Mouse (Mus musculus) adrenal gland, adult 18-20 months (tissue): ENCODE results near the gene Shf. TPM values are rescaled to one million over a fixed set of nuclear protein-coding genes. Genes with fewer than 3 reads are reported as not detected.
"Not testable (repeated sequence)": the region's sequence is repeated elsewhere in the genome, so short reads cannot be mapped to it uniquely, and the experiment has no call there.

ENCODE experiments used
- DNase-seq, 2 experiments: peaks; one replicate each; pipeline ENCODE4 v3.0.0; 2021 to 2022; ENCODE audit warnings: low spot score in 2 of 2
- long read RNA-seq, 2 experiments: library from polyadenylated mRNA; stranded (forward); transcript quantifications; one replicate each; pipeline ENCODE4 v2.0.0; 2021
- total RNA-seq, 2 experiments: library from RNA; stranded (reverse); gene quantifications; 1 replicate in 1 of 2; 2 replicates in 1 of 2; pipeline ENCODE4 v1.2.3; 2021

The Shf gene
- 10 to 100 TPM in 1 of 2 experiments, 1 to 10 TPM in 1; 6.4 to 10.4 TPM for total RNA-seq
- long read RNA-seq, experiment 1, partial matches to known transcripts = 0 of 2 reads
- long read RNA-seq, experiment 1, other reads (novel, unspliced or antisense) = 0 of 2 reads
- long read RNA-seq, experiment 2, partial matches to known transcripts = 0 of 6 reads
- long read RNA-seq, experiment 2, other reads (novel, unspliced or antisense) = 1 of 6 reads

DNA sequence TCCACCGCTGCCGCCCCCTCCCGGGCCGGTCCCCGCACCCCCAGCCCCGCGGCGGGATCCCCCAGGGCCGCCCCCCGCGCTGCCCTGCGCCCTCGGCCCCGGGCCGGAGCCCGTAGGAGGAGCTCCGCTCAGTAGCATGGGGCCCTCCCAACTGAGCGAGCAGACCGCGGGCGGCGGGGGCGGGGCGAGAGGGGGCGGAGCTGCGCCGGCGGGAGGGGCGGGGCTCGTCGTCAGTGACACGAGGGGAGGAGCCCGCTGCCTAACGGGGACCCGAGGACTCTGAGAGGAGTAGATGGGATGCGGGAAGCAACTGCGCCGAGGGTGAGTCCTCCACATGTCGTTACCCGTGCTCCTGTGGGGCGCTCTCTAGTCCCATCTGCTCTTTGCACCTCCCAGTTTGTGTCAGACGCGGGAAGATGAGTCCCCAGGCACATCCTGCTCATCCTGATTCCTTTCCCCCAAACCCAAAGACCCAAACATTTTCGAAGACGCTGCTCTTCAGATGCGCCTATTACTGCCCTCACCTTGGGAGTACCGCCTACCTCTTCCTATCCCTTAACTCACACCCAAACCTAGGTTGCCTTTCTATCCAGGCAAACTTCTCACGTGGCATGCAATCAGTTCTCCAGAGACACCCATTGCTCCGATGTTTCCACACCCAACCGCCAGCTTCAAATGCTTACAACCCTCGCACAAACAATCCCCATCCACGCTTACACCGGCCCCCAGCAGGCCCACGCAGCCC is at the start of gene Shf:
Gene Shf (minus strand): TSS at position 168 of the 745 bp plus-strand sequence.
- DNase-seq = peak; percentile 92

GRCm38 (mm10) chr2:122408928-122409327 is 40.0 kb upstream of the Shf start:
- no peak for DNase-seq

DNA sequence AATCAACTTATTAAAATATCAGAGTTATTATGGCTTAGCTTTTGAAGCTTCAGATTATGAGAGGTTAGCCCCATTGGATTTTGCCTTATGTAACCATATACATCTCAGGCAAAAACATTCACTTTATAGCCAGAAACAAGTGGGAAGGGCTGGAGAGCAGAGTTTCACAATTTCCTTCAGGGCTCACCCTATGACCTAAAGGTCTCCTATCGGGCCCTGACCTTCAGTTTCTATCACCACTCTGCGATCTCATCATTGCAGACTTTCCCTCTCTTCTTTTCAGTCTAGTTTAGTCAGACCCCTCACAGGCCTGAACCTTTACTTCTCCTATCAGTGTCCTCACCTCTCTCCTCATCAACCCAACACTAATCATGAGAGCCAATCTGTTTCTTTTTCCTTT is 38.6 kb upstream of the Shf start:
- DNase-seq = no peak

- DNase-seq = no peak
Measured at GRCm38 (mm10) chr2:122396150-122396549, 27.2 kb upstream of the Shf start.

GRCm38 (mm10) chr2:122387135-122387534 is 18.2 kb upstream of the Shf start:
- not testable (repeated sequence) for DNase-seq

DNA sequence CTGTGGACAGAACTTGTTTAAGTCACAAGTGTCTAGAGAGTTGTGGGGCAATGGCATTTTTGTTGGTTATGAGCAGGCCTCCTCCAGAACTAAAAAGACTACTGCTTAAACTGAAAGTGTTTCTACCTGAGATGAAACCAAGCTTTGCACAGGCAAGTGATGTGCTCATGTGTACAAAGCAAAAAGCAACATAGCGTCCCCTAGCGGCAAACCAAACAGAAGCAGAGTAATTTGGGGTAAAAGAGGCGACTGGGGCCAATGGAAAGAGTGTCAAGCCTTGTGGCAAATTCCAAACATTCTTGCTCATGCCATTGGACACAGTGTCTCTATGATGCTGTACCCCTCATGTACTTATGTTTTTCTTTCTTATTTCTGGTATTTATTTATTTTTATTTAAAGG is 16.1 kb upstream of the Shf start:
- no peak for DNase-seq

GRCm38 (mm10) chr2:122382121-122382520 is 13.2 kb upstream of the Shf start:
- no peak for DNase-seq

DNA sequence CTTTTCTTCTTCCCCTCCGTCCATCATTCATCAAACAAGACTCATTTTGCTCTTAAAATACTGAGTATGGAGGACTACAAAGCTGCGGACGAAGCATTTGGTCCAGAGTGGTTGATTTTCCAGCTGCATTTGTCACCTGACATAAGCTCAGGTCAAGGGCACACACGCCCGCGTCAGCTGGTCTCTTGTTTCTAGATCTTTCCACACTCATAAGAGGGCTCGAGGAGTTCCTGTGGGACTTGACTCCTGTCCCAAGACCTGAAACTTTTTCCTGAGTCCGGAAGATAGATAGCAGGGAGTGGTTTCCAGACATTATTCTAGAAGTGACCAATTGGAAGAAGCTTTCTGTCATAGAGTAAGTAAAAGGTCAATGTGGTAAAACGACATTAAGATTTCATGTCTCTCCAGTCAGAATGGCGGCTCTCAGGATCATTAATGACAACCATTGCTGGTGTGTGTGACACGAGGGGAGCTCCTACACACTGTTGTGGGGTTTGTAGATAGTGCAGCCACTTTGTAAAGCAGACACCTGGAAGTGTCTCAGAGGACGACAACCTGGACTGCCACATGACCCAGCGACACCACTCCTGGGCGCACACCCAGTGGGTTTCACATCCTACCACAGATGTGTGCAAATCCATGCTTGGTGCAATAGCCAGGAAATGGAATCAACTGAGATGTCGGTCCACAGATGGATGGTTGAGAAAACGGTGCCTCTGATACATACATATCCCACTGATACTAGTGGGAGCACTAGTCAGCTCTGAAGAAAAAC is 12.6 kb upstream of the Shf start:
- no peak for DNase-seq

DNA sequence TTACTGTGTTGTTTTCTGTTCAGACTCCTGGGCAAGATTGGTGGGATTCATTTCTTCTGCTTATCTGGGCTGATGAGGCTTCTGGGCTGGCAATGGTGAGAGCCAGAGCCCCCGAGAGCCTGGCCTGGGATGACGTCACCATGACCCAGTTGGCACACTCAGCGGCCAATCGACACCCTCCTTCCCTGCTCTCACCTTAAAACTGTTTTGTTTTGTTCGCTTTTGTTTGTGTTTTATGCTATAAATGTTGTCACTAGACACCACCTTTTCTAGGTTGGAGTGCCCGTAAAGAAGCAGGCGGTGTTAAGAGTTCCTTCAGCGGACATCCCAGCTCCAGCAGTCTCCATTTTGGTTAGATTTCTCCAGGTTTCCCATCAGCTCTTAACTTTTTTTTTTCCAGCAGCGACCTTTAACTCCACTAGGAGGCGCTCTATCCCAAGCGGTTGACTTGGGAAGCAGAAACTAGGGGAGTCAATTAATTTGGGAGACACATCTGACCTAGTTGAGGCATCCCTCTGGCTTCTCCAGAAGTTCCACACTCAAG is 11.9 kb upstream of the Shf start:
- peak; percentile 42 to 51 for DNase-seq

DNA sequence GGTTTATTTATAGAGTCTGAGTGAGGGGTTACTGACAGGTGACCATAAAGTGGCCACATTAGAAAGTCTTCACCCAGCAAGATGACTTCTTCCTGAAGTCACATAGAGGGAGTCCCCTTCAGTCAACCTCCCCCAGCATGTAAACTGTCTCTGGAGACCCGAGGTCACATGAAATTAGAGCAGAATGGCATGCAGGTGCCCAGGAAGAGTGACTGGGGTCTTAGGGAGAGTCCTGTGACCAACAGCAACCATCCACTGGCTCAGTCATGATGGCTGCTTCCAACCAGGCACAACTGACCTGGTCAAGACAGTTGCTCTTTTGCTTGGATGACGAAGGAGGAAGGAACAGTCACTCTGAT is 10.3 kb upstream of the Shf start:
- no peak for DNase-seq

- no peak for DNase-seq
Measured at GRCm38 (mm10) chr2:122378421-122379291, 9.7 kb upstream of the Shf start.

DNA sequence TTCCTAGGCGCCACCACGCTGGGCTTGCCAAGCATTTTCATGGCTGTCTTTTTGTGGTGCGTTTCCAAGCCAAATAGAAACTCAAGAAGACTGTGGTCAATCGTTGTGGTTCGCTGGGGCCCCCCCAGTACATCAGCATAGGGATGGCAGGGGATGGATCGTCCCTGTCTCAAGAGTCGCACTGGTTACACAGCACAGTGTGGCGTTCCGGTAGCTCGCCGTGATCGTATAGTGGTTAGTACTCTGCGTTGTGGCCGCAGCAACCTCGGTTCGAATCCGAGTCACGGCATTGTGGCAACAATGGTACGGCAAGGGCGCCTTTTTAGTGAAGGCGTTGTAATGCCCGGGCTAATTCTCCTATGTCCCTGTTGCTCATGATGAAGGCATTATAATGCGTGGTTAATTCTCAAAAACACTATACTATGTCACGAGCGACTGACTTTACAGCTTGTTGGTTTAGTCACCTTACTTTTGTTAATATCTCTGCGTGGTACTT is 8.8 kb upstream of the Shf start:
- peak; percentile 73 to 75 for DNase-seq

DNA sequence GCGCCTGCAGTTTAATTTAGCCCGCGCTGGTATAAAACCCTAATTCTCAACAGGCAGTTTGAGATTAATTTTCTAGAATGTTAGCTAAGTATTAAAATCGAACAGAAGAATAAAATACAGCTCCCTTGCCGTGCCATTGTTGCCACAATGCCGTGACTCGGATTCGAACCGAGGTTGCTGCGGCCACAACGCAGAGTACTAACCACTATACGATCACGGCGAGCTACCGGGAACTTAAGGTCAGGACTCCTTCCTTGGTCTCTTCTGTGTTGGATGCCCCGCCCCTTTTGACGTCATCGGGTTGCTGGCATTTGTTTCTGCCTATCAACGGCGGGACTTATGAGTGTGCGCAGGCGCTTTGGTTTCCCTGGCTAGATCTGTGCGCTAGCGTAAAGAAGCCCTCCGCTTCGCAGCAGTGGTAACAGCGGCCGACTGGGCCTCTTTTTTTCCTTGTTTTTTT is 8.3 kb upstream of the Shf start:
- DNase-seq = peak; percentile 97 to 99

DNA sequence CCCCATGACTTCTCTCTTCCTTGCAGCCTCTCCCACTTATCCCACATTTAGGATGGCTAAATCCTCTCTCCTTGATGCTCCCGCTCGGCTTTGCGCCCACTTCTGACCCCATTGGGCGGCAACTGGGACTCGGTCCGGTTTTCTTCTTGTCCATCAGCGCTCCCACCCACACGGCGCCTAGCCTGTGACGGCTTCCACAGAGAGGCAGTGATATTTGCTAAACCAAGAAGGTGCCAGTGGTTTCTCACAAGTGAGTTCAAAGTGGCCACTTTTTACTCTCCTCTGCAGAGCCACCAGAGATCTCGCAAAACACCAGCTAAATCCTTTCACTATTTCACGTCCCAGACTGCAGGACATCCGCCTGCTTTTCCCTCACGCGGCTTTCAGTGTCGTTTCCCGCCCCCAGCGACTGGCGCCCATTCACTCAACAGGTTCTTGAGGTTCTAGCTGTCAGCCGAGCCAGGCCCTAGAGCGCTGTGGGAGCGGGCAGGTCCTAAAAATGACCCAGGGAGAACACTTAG is 7.1 kb upstream of the Shf start:
- DNase-seq = peak; percentile 48 to 55

- DNase-seq = peak; percentile 87 to 97
Measured at GRCm38 (mm10) chr2:122375391-122375991, 6.5 kb upstream of the Shf start.

GRCm38 (mm10) chr2:122374666-122375331 is 5.8 kb upstream of the Shf start:
- DNase-seq = no peak

DNA sequence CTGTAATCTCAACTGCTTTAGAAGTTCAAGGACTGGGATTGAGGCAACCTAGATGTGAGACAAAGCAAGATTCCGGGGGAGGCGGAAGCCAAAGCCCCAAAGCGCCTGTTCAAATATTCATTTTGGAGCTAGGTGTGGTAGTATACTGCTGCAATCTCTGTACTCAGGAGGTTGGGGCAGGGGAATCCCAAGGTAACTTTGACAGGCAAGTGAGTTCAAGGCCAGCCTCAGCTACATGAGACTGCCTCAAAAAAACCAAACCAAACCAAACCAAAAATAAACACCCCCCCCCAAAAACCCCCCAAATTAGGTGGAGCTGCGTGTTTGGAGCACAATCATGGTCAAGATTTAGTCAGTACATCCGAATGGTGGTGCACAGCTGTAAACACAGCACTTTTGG is 5.0 kb upstream of the Shf start:
- no peak for DNase-seq

- DNase-seq = no peak
Measured at GRCm38 (mm10) chr2:122372541-122372940, 3.6 kb upstream of the Shf start.

- no peak for DNase-seq
Measured at GRCm38 (mm10) chr2:122372067-122372466, 3.1 kb upstream of the Shf start.
